Mouse (Mus musculus) central nervous system, embryonic 18 days (tissue): ENCODE data around the gene Guca1a. TPM values are rescaled to one million over a fixed set of nuclear protein-coding genes. Genes with fewer than 3 reads are reported as not detected.

Source experiments
- polyA plus RNA-seq: library from polyadenylated mRNA; depleted of rRNA; stranded (reverse); fragments of >200 nt; gene quantifications from 2 replicates; pipeline ENCODE4 v1.2.3, GENCODE M21; 2012; rRNA removed

The Guca1a gene
- 0.40 and 0.84 TPM in 2 replicates for polyA plus RNA-seq

GRCm38 (mm10) chr17:47400451-47400850 is at the start of gene Guca1a:
Gene Guca1a (minus strand): TSS chr17:47400584.

GRCm38 (mm10) chr17:47436907-47437547 is 36.6 kb upstream of the Guca1a start, which contains the start of gene 1700001C19Rik:
Gene 1700001C19Rik (minus strand): TSS chr17:47437376.

GRCm38 (mm10) chr17:47436156-47436906 is 35.9 kb upstream of the Guca1a start, which contains the start of gene AI661453:
Gene AI661453 (plus strand): TSS chr17:47436615.

GRCm38 (mm10) chr17:47385145-47385544 is 15.2 kb downstream of the Guca1a start, which contains the start of gene Guca1b:
Gene Guca1b (plus strand): TSS chr17:47385393.

GRCm38 (mm10) chr17:47368401-47369086 is 31.8 kb downstream of the Guca1a start, which contains the start of gene Mrps10:
Gene Mrps10 (plus strand): TSS chr17:47368887.

Other genes starting within 250 kb of the Guca1a start
- 46.2 and 48.4 TPM in 2 replicates for gene Mrps10, start 31.7 kb downstream of the Guca1a start, polyA plus RNA-seq
- gene Guca1b, start 15.2 kb downstream of the Guca1a start, polyA plus RNA-seq, result 0.84 and 0.92 TPM in 2 replicates
- 0.27 and 0.71 TPM in 2 replicates for gene AI661453, start 36.0 kb upstream of the Guca1a start, polyA plus RNA-seq
- gene 1700001C19Rik, start 36.8 kb upstream of the Guca1a start, polyA plus RNA-seq, result 0.49 and 0.69 TPM in 2 replicates
- gene Taf8, start 101.7 kb upstream of the Guca1a start, polyA plus RNA-seq, result 28.3 and 29.6 TPM in 2 replicates
- 42.1 and 44.6 TPM in 2 replicates for gene Ccnd3, start 104.5 kb upstream of the Guca1a start, polyA plus RNA-seq
- 24.5 and 27.2 TPM in 2 replicates for gene Bysl, start 210.9 kb upstream of the Guca1a start, polyA plus RNA-seq
- 53.4 and 56.4 TPM in 2 replicates for gene Med20, start 211.0 kb upstream of the Guca1a start, polyA plus RNA-seq
- gene Gm20517, start 211.0 kb upstream of the Guca1a start, polyA plus RNA-seq, result 2.0 and 2.5 TPM in 2 replicates
- 21.1 and 23.3 TPM in 2 replicates for gene Usp49, start 230.1 kb upstream of the Guca1a start, polyA plus RNA-seq